Mouse (Mus musculus): ENCODE results near the gene Pla2g6. TPM values are rescaled to one million over a fixed set of nuclear protein-coding genes. Genes with fewer than 3 reads are reported as not detected.

The Pla2g6 gene
- polyA plus RNA-seq, 1 experiment from 2014 or later, result 6.8 TPM

- no peaks in the 10 kb centered on the region for H3K36me3 ChIP-seq (ENCODE audit: inconsistent target)
- H3K79me2 ChIP-seq (ENCODE audit: inconsistent target), result no peaks in the 10 kb centered on the region
- no peak overlapping the region for H3K4me3 ChIP-seq (ENCODE audit: inconsistent target)
- whole genome bisulfite sequencing (ENCODE audit: missing documents), result 67% methylated on average over 11 of the region's 11 CpGs
- no peak overlapping the region for H3K27ac ChIP-seq
These were observed 5.8 kb downstream of the Pla2g6 start for GRCm38 (mm10) chr15:79322281-79322990.

GRCm38 (mm10) chr15:79321733-79322190, 6.4 kb downstream of the Pla2g6 start:
- H3K4me3 ChIP-seq (ENCODE audit: inconsistent target), result no peak overlapping the region
- 90% methylated on average over 5 of the region's 5 CpGs for WGBS (ENCODE audit: missing documents)
- no peak overlapping the region for H3K27ac ChIP-seq

GRCm38 (mm10) chr15:79313848-79314369, 14.3 kb downstream of the Pla2g6 start:
- Histone ChIP-seq H3K79me2 (ENCODE audit: inconsistent target) (no peaks in the 10 kb centered on the region), H3K4me3 (ENCODE audit: inconsistent target) (no peak overlapping the region), H3K36me3 (ENCODE audit: inconsistent target) (no peaks in the 10 kb centered on the region), H3K27ac (no peak overlapping the region)
- 96% methylated on average over 8 of the region's 8 CpGs for WGBS (ENCODE audit: missing documents)

More at GRCm38 (mm10) chr15:79321733-79322190, 6.4 kb downstream of the Pla2g6 start:
- no peaks in the 10 kb centered on the region for H3K79me2 ChIP-seq (ENCODE audit: inconsistent target)
- no peaks in the 10 kb centered on the region for H3K36me3 ChIP-seq (ENCODE audit: inconsistent target)

- Histone ChIP-seq H3K36me3 (ENCODE audit: inconsistent target) (no peaks in the 10 kb centered on the region), H3K79me2 (ENCODE audit: inconsistent target) (no peaks in the 10 kb centered on the region), H3K4me3 (ENCODE audit: inconsistent target) (no peak overlapping the region), H3K27ac (no peak overlapping the region)
- 100% methylated on average over 4 of the region's 4 CpGs for WGBS (ENCODE audit: missing documents)
These were observed 20.3 kb downstream of the Pla2g6 start for GRCm38 (mm10) chr15:79307861-79308260.

GRCm38 (mm10) chr15:79306043-79306637, 22.1 kb downstream of the Pla2g6 start:
- Histone ChIP-seq H3K4me3 (ENCODE audit: inconsistent target) (no peak overlapping the region), H3K79me2 (ENCODE audit: inconsistent target) (no peaks in the 10 kb centered on the region), H3K27ac (no peak overlapping the region), H3K36me3 (ENCODE audit: inconsistent target) (no peaks in the 10 kb centered on the region)
- WGBS (ENCODE audit: missing documents), result 94% methylated on average over 23 of the region's 23 CpGs

GRCm38 (mm10) chr15:79304832-79305231, 23.4 kb downstream of the Pla2g6 start:
- Histone ChIP-seq H3K36me3 (ENCODE audit: inconsistent target) (no peaks in the 10 kb centered on the region), H3K79me2 (ENCODE audit: inconsistent target) (no peaks in the 10 kb centered on the region), H3K27ac (no peak overlapping the region), H3K4me3 (ENCODE audit: inconsistent target) (no peak overlapping the region)
- WGBS (ENCODE audit: missing documents), result 96% methylated on average over 2 of the region's 5 CpGs

GRCm38 (mm10) chr15:79303725-79304124, 24.5 kb downstream of the Pla2g6 start:
- WGBS (ENCODE audit: missing documents), result 92% methylated on average over 8 of the region's 8 CpGs
- Histone ChIP-seq H3K27ac (no peak overlapping the region), H3K4me3 (ENCODE audit: inconsistent target) (no peak overlapping the region), H3K36me3 (ENCODE audit: inconsistent target) (no peaks in the 10 kb centered on the region), H3K79me2 (ENCODE audit: inconsistent target) (no peaks in the 10 kb centered on the region)

GRCm38 (mm10) chr15:79299563-79300155, 28.5 kb downstream of the Pla2g6 start:
- Histone ChIP-seq H3K36me3 (ENCODE audit: inconsistent target) (no peaks in the 10 kb centered on the region), H3K27ac (no peak overlapping the region), H3K79me2 (ENCODE audit: inconsistent target) (no peaks in the 10 kb centered on the region), H3K4me3 (ENCODE audit: inconsistent target) (no peak overlapping the region)
- 86% methylated on average over 2 of the region's 2 CpGs for WGBS (ENCODE audit: missing documents)

- no peak overlapping the region for H3K27ac ChIP-seq
- WGBS (ENCODE audit: missing documents), result 92% methylated on average over 6 of the region's 6 CpGs
- no peak overlapping the region for H3K4me3 ChIP-seq (ENCODE audit: inconsistent target)
- no peaks in the 10 kb centered on the region for H3K79me2 ChIP-seq (ENCODE audit: inconsistent target)
- no peaks in the 10 kb centered on the region for H3K36me3 ChIP-seq (ENCODE audit: inconsistent target)
These were observed 29.6 kb downstream of the Pla2g6 start for GRCm38 (mm10) chr15:79298553-79298952.

GRCm38 (mm10) chr15:79292779-79293178, 35.4 kb downstream of the Pla2g6 start:
- 87% methylated on average over 8 of the region's 9 CpGs for WGBS (ENCODE audit: missing documents)
- H3K27ac ChIP-seq, result no peak overlapping the region
- H3K4me3 ChIP-seq (ENCODE audit: inconsistent target), result no peak overlapping the region
- H3K36me3 ChIP-seq (ENCODE audit: inconsistent target), result no peaks in the 10 kb centered on the region
- H3K79me2 ChIP-seq (ENCODE audit: inconsistent target), result no peaks in the 10 kb centered on the region

GRCm38 (mm10) chr15:79290340-79290739, 37.9 kb downstream of the Pla2g6 start:
- Histone ChIP-seq H3K36me3 (ENCODE audit: inconsistent target) (no peaks in the 10 kb centered on the region), H3K27ac (no peak overlapping the region), H3K4me3 (ENCODE audit: inconsistent target) (no peak overlapping the region), H3K79me2 (ENCODE audit: inconsistent target) (no peaks in the 10 kb centered on the region)
- WGBS (ENCODE audit: missing documents), result 89% methylated on average over 3 of the region's 3 CpGs

- Histone ChIP-seq H3K36me3 (ENCODE audit: inconsistent target) (no peaks in the 10 kb centered on the region), H3K27ac (no peak overlapping the region), H3K4me3 (ENCODE audit: inconsistent target) (no peak overlapping the region), H3K79me2 (ENCODE audit: inconsistent target) (no peaks in the 10 kb centered on the region)
- 98% methylated on average over 12 of the region's 12 CpGs for WGBS (ENCODE audit: missing documents)
These were observed 38.7 kb downstream of the Pla2g6 start for GRCm38 (mm10) chr15:79289441-79289840.

GRCm38 (mm10) chr15:79288387-79288786, 39.8 kb downstream of the Pla2g6 start:
- Histone ChIP-seq H3K27ac (no peak overlapping the region), H3K4me3 (ENCODE audit: inconsistent target) (no peak overlapping the region), H3K36me3 (ENCODE audit: inconsistent target) (no peaks in the 10 kb centered on the region), H3K79me2 (ENCODE audit: inconsistent target) (no peaks in the 10 kb centered on the region)
- WGBS (ENCODE audit: missing documents), result 96% methylated on average over 3 of the region's 3 CpGs

GRCm38 (mm10) chr15:79287091-79287490, 41.1 kb downstream of the Pla2g6 start:
- H3K79me2 ChIP-seq (ENCODE audit: inconsistent target), result no peaks in the 10 kb centered on the region
- no peaks in the 10 kb centered on the region for H3K36me3 ChIP-seq (ENCODE audit: inconsistent target)
- no peak overlapping the region for H3K27ac ChIP-seq

GRCm38 (mm10) chr15:79286141-79286540, 42.0 kb downstream of the Pla2g6 start:
- 96% methylated on average over 7 of the region's 7 CpGs for WGBS (ENCODE audit: missing documents)
- Histone ChIP-seq H3K27ac (no peak overlapping the region), H3K4me3 (ENCODE audit: inconsistent target) (no peak overlapping the region), H3K79me2 (ENCODE audit: inconsistent target) (no peaks in the 10 kb centered on the region), H3K36me3 (ENCODE audit: inconsistent target) (no peaks in the 10 kb centered on the region)

More at GRCm38 (mm10) chr15:79287091-79287490, 41.1 kb downstream of the Pla2g6 start:
- WGBS (ENCODE audit: missing documents), result 92% methylated on average over 3 of the region's 7 CpGs
- no peak overlapping the region for H3K4me3 ChIP-seq (ENCODE audit: inconsistent target)

All from macrophage (primary cell).